Mouse (Mus musculus) layer of hippocampus, adult 2 months (tissue): ENCODE results near the gene 2510009E07Rik. TPM values are rescaled to one million over a fixed set of nuclear protein-coding genes. Genes with fewer than 3 reads are reported as not detected.
"Not testable (repeated sequence)": the region's sequence is repeated elsewhere in the genome, so short reads cannot be mapped to it uniquely, and the experiment has no call there.

Experiments
- DNase-seq, 2 experiments: peaks; one replicate each; pipeline ENCODE4 v3.0.0; 2022; ENCODE audit warnings: low spot score in 2 of 2
- H3K27ac ChIP-seq: fragments of 200-600 bp; 2 replicates; pipeline ENCODE4 v1.8.1; 2022
- H3K4me3 ChIP-seq: fragments of 200-600 bp; 2 replicates; pipeline ENCODE4 v1.8.1; 2022; ENCODE audit warnings: mild to moderate bottlenecking
- CTCF ChIP-seq: fragments of 200-600 bp; conservative IDR thresholded peaks from 2 replicates; pipeline ENCODE4 v1.8.1; 2022; ENCODE audit warnings: antibody characterized with exemption, mild to moderate bottlenecking, moderate library complexity
- total RNA-seq, 2 experiments: library from RNA; stranded (reverse); gene quantifications; 2 replicates each; pipeline ENCODE4 v1.2.3; 2021

The 2510009E07Rik gene
- total RNA-seq, 2 experiments from 2014 or later: 38.4 to 40.3 TPM

DNA sequence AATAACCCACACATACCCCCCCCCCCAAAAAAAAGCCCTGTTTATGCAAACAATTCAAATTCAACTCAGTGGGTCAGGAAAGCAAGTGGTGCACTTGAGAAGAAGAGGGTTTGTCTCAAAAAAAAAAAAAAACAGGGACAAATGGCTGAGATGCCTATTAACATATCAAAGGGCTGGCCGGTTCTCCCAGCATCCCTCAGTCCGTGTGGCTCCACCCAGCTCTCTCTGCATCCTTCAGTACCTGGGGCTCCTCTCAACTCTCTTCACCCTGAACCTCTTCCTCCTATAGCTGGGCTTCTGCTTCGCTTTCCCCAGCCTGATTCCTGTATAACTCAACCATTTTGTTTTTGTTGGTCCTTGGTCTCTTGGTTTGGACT, 7.8 kb upstream of the 2510009E07Rik start:
- TF ChIP-seq CTCF: no peak
- no peak for DNase-seq
- peak overlapping the region; percentile 11; the same call in 1 of the 2 replicates for H3K4me3 ChIP-seq
- H3K27ac ChIP-seq: no peak overlapping the region

DNA sequence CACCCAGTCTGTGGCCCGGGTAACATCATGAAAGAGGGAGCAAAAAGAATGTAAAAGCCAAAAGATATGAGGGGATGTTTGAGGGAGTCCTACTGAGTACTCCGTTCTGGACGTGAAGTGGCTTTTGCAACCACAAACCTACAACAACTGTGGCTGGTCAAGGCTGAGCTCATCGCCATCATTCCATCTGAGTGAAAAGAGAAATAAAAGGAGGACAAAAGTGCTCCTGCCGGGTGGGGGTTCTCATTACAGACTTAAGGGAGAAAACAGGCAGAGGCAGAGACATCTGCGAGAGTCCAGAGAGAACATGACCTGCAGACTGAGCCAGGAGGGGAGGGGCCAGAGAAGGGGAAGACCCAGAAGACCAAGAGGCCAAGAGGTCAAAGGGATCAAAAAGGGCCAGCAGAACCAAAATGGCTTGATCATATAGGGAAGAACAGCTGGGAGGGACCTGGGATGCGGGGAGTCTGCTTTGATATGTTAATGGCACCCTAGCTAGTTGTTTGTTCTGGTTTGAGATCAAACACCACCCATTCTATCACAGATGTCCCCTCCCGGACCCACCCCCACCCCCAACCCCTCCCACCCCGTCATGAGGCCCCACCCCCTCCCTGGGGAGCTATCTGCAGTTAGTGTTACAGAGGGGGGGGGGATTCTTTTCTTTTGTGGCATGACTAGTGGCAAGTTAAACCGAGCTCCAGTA, 7.3 kb upstream of the 2510009E07Rik start:
- peak in 1 of 2 experiments; percentile 4 for DNase-seq
- TF ChIP-seq CTCF: no peak
- Histone ChIP-seq H3K27ac (no peak overlapping the region), H3K4me3 (no peak overlapping the region)

DNA sequence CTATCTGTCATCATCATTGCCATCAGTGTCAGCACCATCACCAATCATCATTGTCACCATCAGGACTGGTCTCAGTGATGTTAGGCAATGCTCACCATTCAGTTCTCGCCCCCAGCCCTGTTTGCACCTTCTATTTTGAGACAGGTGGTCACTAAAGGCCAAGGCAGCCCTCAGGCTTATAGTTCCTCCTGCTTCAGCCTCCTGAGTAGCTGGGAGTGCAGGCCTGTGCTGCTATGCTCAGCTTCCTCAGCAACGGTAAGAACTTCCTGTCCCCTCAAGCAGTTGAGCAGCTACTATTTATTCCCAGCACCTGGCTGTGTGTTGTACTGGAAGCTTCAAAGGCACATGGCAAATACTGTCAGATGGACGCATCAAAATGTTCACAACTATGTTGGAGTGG, 3.7 kb upstream of the 2510009E07Rik start:
- no peak overlapping the region for H3K4me3 ChIP-seq
- H3K27ac ChIP-seq: no peak overlapping the region
- TF ChIP-seq CTCF: no peak
- no peak for DNase-seq

DNA sequence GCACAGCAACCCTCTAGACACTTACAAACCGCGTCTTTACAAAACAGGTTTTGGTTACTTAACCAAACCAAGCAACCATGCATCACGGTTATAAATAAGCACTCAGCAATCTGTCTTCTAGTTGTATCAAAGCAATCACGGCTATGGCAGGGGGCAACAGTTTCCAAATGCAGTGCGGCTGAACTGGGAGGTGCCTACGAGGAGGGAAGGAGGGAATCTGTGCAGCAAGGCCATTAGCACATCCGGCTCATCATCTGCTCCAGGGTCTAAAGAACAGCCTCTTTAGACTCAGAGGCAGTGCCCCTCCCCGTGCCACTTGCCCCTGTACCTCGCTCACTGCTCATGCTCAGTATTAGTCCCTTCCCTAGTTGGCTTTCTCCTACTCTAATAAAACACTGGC, 2.5 kb upstream of the 2510009E07Rik start:
- no peak for TF ChIP-seq CTCF
- DNase-seq: no peak
- Histone ChIP-seq H3K27ac (peak overlapping the region; percentile 39; the same call in 1 of the 2 replicates), H3K4me3 (no peak overlapping the region)

DNA sequence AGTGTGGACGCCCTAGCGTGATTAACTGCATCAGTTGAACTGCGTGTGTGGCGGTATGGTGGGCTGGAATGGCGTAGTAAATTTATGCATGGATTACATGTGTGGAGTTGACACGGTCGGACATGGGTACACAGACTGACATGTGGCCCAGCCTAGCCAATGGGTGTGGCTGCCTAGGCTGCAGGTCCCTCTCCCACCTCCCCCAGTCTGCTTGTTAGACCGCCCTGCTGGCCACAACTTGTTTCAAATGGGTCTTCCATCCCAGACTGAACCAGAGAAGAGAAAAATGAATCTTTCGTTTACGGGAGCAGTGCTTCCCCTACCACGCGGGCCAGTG, 745 bp upstream of the 2510009E07Rik start:
- Histone ChIP-seq H3K27ac (peak overlapping the region; percentile 69), H3K4me3 (peak overlapping the region; percentile 96)
- DNase-seq: peak in 1 of 2 experiments; percentile 16
- no peak for TF ChIP-seq CTCF

DNA sequence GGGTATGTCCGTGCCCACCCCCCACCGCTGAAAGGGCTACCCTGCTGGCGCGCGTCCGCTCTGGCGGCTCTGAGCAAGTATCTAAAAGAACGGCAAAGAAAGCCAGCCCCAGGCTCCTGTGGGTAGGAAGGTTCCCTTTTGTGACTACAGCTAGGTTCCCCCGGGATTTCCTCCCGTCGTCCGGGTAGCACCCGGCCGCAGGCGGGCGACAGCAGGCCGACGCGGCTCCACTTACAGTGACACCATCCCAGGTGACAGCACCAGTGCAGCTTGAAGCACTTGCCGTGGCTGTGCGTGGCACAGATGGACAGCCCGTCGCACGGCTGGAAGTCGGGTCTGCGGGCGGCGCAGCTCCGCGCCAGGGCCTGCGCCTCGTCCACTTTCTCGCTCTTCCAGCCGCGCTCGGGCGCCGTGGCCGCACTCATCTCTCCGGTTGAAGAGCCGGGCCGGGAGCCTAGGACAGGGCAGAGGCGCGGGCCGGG, 443 bp downstream of the 2510009E07Rik start:
- TF ChIP-seq CTCF: no peak
- H3K27ac ChIP-seq: peak overlapping the region; percentile 99
- DNase-seq: peak; percentile 34 to 42
- H3K4me3 ChIP-seq: peak overlapping the region; percentile 96

DNA sequence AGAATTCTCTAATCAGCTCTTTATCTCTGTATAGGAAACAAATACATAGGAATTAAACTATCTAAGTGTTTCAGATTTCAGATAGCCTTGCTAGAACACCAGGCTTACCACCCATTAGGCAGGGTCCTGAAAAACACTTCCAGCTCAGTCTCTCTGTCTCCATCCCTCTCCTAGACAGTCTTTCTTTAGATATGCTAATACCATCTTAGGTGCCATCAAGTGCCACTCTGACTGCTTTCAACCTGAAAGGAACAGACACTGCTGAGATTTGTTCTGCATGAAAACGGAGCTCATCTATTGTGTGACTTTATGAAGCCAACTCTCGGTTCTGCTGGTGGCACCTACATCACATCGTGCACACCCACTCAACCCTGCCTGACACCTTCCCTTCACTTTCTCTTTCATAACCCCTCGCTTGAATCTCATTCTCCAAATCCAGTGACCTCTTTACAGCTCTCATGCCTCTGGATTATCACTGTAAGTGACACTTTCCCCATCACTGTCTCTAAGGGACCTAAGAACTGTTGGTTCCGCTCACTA, 4.2 kb downstream of the 2510009E07Rik start:
- DNase-seq: no peak
- H3K27ac ChIP-seq: no peak overlapping the region
- TF ChIP-seq CTCF: no peak
- no peak overlapping the region for H3K4me3 ChIP-seq

DNA sequence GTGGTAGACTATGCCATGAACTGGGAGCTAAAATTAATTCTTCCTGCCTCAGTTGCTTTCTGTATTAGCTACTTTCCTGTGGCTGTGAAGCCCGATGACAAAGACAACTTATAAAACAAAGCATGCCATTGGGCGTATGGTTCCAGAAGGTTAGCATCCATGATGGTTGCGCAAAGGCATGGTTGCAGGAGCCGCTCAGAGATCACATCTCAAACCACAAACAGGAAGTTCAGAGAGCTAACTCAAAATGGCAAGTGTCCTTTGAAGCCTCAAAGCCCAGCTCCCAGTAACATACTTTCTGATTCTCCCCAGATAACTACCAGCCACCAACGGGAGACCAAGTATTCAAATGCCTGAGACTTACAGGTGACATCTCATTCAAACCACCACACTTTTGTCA, 5.3 kb downstream of the 2510009E07Rik start:
- H3K27ac ChIP-seq: no peak overlapping the region
- no peak overlapping the region for H3K4me3 ChIP-seq
- no peak for TF ChIP-seq CTCF
- DNase-seq: no peak

DNA sequence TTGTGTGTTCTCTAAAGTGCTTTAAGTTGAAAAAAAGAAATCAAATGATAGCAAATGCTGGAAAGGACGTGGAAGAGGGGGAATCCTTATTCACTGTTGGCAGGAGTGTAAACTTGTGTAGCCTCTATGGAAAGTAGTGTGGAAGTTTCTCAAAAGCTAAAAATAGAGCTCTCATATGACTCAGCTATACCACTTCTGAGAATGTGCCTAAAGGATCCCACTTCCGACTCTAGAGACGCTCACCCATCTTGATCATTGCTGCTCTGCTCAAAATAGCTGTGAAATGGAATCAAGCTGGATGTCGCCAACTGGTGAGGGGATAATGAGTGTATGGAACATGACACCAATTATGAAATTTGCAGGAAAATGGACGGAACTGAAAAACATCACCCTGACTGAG, 7.1 kb downstream of the 2510009E07Rik start:
- Histone ChIP-seq H3K4me3 (no peak overlapping the region), H3K27ac (no peak overlapping the region)
- no peak for TF ChIP-seq CTCF
- no peak for DNase-seq

DNA sequence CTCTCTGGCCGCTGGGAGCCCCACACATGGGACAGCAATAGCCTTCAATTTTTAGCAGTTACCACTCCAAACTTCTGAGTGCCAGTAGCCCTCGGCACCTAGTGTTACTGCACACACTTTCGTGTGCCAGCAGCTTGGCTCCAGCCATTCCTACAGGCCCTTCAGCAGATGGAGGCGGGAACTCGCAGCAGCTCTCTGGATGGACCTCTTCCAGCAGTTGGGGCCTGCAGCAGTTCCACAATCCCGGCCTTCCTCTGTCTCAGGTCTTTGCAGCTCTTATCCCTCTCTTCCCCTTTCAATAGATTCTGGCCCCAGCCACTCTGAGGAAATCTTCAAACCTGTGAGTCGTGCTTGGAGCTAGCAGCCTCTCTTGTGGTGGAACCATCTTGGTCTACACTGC, 17.7 kb downstream of the 2510009E07Rik start:
- Histone ChIP-seq H3K27ac (no peak overlapping the region), H3K4me3 (no peak overlapping the region)
- TF ChIP-seq CTCF: no peak
- no peak for DNase-seq

DNA sequence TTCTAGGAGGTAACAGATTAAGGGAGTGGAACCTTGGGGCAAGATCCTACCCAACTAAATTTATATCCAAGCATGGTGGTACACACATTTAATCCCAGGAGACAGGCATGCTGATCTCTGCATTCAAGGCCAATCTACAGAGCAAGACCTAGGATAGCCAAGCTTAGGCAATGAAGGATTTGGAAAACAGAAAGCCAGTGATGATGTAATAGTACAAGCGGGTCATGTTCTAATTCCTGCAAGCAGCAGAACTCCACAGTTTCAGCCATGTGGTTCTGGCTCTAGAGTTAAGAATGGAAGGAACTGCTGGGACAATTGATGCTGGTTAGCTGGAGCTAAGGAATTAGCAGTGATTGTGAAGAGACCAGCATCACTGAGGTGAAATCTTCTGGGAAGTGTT, 20.8 kb downstream of the 2510009E07Rik start:
- H3K27ac ChIP-seq, DNase-seq, H3K4me3 ChIP-seq: not testable (repeated sequence)

DNA sequence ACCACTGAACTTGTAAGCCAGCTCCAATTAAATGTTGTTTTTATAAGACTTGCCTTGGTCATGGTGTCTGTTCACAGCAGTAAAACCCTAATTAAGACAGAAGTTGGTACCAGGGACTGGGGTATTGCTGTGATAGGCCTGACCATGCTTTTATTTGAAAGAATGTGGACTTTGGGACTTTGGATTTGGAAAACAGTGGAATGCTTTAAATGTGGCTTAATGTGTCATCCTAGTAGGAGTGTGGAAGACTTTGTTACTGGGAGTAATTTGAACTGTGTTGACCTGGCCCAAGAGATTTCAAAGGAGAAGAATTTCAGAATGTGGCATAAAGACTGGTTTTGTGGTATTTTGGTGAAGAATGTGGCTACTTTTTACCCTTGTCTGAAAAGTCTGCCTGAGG, 21.4 kb downstream of the 2510009E07Rik start:
- not testable (repeated sequence) for DNase-seq, H3K27ac ChIP-seq, H3K4me3 ChIP-seq

DNA sequence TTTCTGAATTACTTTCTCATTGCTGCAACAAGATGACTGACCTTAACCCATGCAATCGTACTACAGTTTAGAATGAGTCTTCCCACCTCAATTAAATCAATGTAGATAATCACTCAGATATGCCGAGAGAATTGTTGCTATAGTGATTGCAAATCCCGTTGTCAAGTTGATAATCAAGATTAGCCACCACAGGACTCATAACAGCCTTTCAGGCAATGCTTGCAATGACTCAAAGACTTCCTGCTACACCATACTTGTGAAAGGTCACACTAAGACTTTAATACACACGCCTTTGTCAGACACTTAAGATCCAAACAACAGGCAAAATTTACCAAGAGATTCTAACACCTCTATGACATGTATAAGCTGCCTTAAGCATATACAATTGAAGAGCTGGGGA, 22.6 kb downstream of the 2510009E07Rik start:
- TF ChIP-seq CTCF: no peak
- H3K27ac ChIP-seq: no peak overlapping the region
- DNase-seq: no peak

DNA sequence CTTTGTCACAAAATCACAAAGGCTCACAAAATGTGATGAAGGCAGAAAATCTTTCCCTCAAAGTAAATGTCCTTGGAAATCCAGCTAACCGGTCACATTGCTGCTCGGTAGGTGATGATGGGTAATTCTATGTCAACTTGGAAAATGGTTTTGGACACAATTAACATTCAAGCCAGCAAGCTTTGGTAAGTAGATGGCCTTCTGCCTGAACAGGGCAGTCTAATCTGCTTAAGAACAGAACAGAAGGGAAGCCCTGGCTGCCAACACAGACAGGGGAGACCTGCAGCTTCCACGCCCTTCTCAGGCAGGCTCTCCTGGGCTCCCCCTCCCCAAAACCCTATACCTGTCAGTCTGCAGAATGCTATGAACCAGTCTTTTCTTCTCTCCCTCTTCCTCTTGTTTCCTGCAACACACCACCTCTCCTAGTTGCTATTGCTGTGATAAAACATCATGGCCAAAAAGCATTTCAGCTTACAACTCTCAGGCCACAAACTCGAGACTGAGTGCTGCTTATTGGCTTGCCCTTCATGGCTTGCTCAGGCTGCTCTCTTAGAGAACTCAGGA, 29.0 kb downstream of the 2510009E07Rik start:
- DNase-seq: no peak
- Histone ChIP-seq H3K4me3 (no peak overlapping the region), H3K27ac (peak overlapping the region; percentile 14; the same call in 1 of the 2 replicates)
- no peak for TF ChIP-seq CTCF

More for the DNA sequence above, 22.6 kb downstream of the 2510009E07Rik start:
- no peak overlapping the region for H3K4me3 ChIP-seq
